Mouse (Mus musculus): Measurements from ENCODE around the gene Rbm6. TPM values are rescaled to one million over a fixed set of nuclear protein-coding genes. Genes with fewer than 3 reads are reported as not detected.
A peak's percentile ranks its signal among the peaks of the same experiment; 100 is the strongest.

The Rbm6 gene
- total and polyA plus RNA-seq, 3 experiments: 38.7 to 184 (median 105) TPM

- TF ChIP-seq TAL1 (conservative IDR thresholded peaks at IDR 0.05; ENCODE audit: low read depth, low read length) (no peak), GATA1 (IDR thresholded peaks at IDR 0.05; ENCODE audit: borderline replicate concordance, low read length) (no peak), POLR2AphosphoS5 (IDR thresholded peaks at IDR 0.05; ENCODE audit: insufficient replicate concordance, low read depth, low read length) (no peak), GATA2 (IDR thresholded peaks at IDR 0.05; ENCODE audit: borderline replicate concordance, low read depth, low read length) (no peak), CTCF (IDR thresholded peaks at IDR 0.05; ENCODE audit: low read depth, low read length) (no peak)
- ATAC-seq (ENCODE audit: extremely low read depth, insufficient number of reproducible peaks, low FRiP score, poor library complexity, severe bottlenecking) (no peak), DNase-seq (ENCODE audit: low spot score) (no peak)
- H3K36me3 ChIP-seq (replicated peaks): no peaks in the 10 kb centered on the region
- no peaks in the 10 kb centered on the region for H3K9me3 ChIP-seq (replicated peaks)
- H3K4me3 ChIP-seq (ENCODE audit: low read depth, low read length): no peak overlapping the region
- H3K27me3 ChIP-seq (ENCODE audit: insufficient read depth, low read length): peaks cover 73% of the 10 kb centered on the region
- H3K4me1 ChIP-seq (ENCODE audit: insufficient read depth, low read depth, low read length): peaks cover 27% of the 10 kb centered on the region
These were observed 37.2 kb upstream of the Rbm6 start for GRCm38 (mm10) chr9:107910025-107910769.

GRCm38 (mm10) chr9:107908410-107909158, 35.5 kb upstream of the Rbm6 start:
- no peak overlapping the region for H3K4me3 ChIP-seq (ENCODE audit: low read depth, low read length)
- TF ChIP-seq GATA1 (IDR thresholded peaks at IDR 0.05; ENCODE audit: borderline replicate concordance, low read length): no peak
- no peak for TF ChIP-seq GATA2 (IDR thresholded peaks at IDR 0.05; ENCODE audit: borderline replicate concordance, low read depth, low read length)
- no peak for TF ChIP-seq CTCF (IDR thresholded peaks at IDR 0.05; ENCODE audit: low read depth, low read length)
- no peak for TF ChIP-seq POLR2AphosphoS5 (IDR thresholded peaks at IDR 0.05; ENCODE audit: insufficient replicate concordance, low read depth, low read length)
- TF ChIP-seq TAL1 (conservative IDR thresholded peaks at IDR 0.05; ENCODE audit: low read depth, low read length): no peak
- DNase-seq (ENCODE audit: low spot score) (no peak), ATAC-seq (ENCODE audit: extremely low read depth, insufficient number of reproducible peaks, low FRiP score, poor library complexity, severe bottlenecking) (no peak)
- peaks cover 27% of the 10 kb centered on the region for H3K4me1 ChIP-seq (ENCODE audit: insufficient read depth, low read depth, low read length)
- peaks cover 59% of the 10 kb centered on the region for H3K27me3 ChIP-seq (ENCODE audit: insufficient read depth, low read length)
- no peaks in the 10 kb centered on the region for H3K36me3 ChIP-seq (replicated peaks)
- H3K9me3 ChIP-seq (replicated peaks): no peaks in the 10 kb centered on the region

- no peak for ATAC-seq (ENCODE audit: extremely low read depth, insufficient number of reproducible peaks, low FRiP score, poor library complexity, severe bottlenecking)
These were observed 34.7 kb upstream of the Rbm6 start for GRCm38 (mm10) chr9:107907801-107908120.

GRCm38 (mm10) chr9:107906967-107907800, 34.1 kb upstream of the Rbm6 start:
- Histone ChIP-seq H3K4me1 (ENCODE audit: insufficient read depth, low read depth, low read length) (peaks cover 27% of the 10 kb centered on the region), H3K36me3 (replicated peaks) (peaks cover 13% of the 10 kb centered on the region), H3K9me3 (replicated peaks) (no peaks in the 10 kb centered on the region), H3K4me3 (ENCODE audit: low read depth, low read length) (peak overlapping the region; percentile 61; the same call in 1 of the 2 replicates), H3K27me3 (ENCODE audit: insufficient read depth, low read length) (peaks cover 45% of the 10 kb centered on the region)
- ATAC-seq (ENCODE audit: extremely low read depth, insufficient number of reproducible peaks, low FRiP score, poor library complexity, severe bottlenecking) (no peak), DNase-seq (ENCODE audit: low spot score) (no peak)
- no peak for TF ChIP-seq CTCF (IDR thresholded peaks at IDR 0.05; ENCODE audit: low read depth, low read length)
- TF ChIP-seq GATA1 (IDR thresholded peaks at IDR 0.05; ENCODE audit: borderline replicate concordance, low read length): no peak
- TF ChIP-seq GATA2 (IDR thresholded peaks at IDR 0.05; ENCODE audit: borderline replicate concordance, low read depth, low read length): no peak
- TF ChIP-seq POLR2AphosphoS5 (IDR thresholded peaks at IDR 0.05; ENCODE audit: insufficient replicate concordance, low read depth, low read length): no peak
- TF ChIP-seq TAL1 (conservative IDR thresholded peaks at IDR 0.05; ENCODE audit: low read depth, low read length): no peak

More at GRCm38 (mm10) chr9:107907801-107908120, 34.7 kb upstream of the Rbm6 start:
- TF ChIP-seq POLR2AphosphoS5 (IDR thresholded peaks at IDR 0.05; ENCODE audit: insufficient replicate concordance, low read depth, low read length) (no peak), TAL1 (conservative IDR thresholded peaks at IDR 0.05; ENCODE audit: low read depth, low read length) (no peak), GATA2 (IDR thresholded peaks at IDR 0.05; ENCODE audit: borderline replicate concordance, low read depth, low read length) (no peak), CTCF (IDR thresholded peaks at IDR 0.05; ENCODE audit: low read depth, low read length) (no peak), GATA1 (IDR thresholded peaks at IDR 0.05; ENCODE audit: borderline replicate concordance, low read length) (no peak)
- Histone ChIP-seq H3K27me3 (ENCODE audit: insufficient read depth, low read length) (peaks cover 50% of the 10 kb centered on the region), H3K4me1 (ENCODE audit: insufficient read depth, low read depth, low read length) (peaks cover 27% of the 10 kb centered on the region), H3K9me3 (replicated peaks) (no peaks in the 10 kb centered on the region), H3K36me3 (replicated peaks) (peaks cover 7% of the 10 kb centered on the region), H3K4me3 (ENCODE audit: low read depth, low read length) (no peak overlapping the region)
- no peak for DNase-seq (ENCODE audit: low spot score)

GRCm38 (mm10) chr9:107906252-107906966, 33.4 kb upstream of the Rbm6 start, which contains the start of gene Mst1r:
Mst1r (plus strand) TSS chr9:107906873.
- peaks cover 37% of the 10 kb centered on the region for H3K27me3 ChIP-seq (ENCODE audit: insufficient read depth, low read length)
- ATAC-seq (ENCODE audit: extremely low read depth, insufficient number of reproducible peaks, low FRiP score, poor library complexity, severe bottlenecking): no peak; the same call in 1 of the 2 replicates

More at GRCm38 (mm10) chr9:107906252-107906966, 33.4 kb upstream of the Rbm6 start, which contains the start of gene Mst1r:
- Histone ChIP-seq H3K4me3 (ENCODE audit: low read depth, low read length) (peak within 1 kb of the TSS; percentile 61; the same call in 1 of the 2 replicates), H3K36me3 (replicated peaks) (peaks cover 20% of the 10 kb centered on the region), H3K9me3 (replicated peaks) (no peaks in the 10 kb centered on the region), H3K4me1 (ENCODE audit: insufficient read depth, low read depth, low read length) (peaks cover 27% of the 10 kb centered on the region)
- peak; percentile 73 for DNase-seq (ENCODE audit: low spot score)
- no peak for TF ChIP-seq GATA2 (IDR thresholded peaks at IDR 0.05; ENCODE audit: borderline replicate concordance, low read depth, low read length)
- no peak for TF ChIP-seq TAL1 (conservative IDR thresholded peaks at IDR 0.05; ENCODE audit: low read depth, low read length)
- no peak for TF ChIP-seq GATA1 (IDR thresholded peaks at IDR 0.05; ENCODE audit: borderline replicate concordance, low read length)
- TF ChIP-seq CTCF (IDR thresholded peaks at IDR 0.05; ENCODE audit: low read depth, low read length): no peak
- TF ChIP-seq POLR2AphosphoS5 (IDR thresholded peaks at IDR 0.05; ENCODE audit: insufficient replicate concordance, low read depth, low read length): no peak

All from G1E (cell line).